Mouse (Mus musculus): ENCODE measurements around the gene Fam129c. TPM values are rescaled to one million over a fixed set of nuclear protein-coding genes. Genes with fewer than 3 reads are reported as not detected.
A peak's percentile ranks its signal among the peaks of the same experiment; 100 is the strongest.

Fam129c gene
- polyA plus RNA-seq, 1 experiment from 2014 or later: 0.77 TPM

DNA sequence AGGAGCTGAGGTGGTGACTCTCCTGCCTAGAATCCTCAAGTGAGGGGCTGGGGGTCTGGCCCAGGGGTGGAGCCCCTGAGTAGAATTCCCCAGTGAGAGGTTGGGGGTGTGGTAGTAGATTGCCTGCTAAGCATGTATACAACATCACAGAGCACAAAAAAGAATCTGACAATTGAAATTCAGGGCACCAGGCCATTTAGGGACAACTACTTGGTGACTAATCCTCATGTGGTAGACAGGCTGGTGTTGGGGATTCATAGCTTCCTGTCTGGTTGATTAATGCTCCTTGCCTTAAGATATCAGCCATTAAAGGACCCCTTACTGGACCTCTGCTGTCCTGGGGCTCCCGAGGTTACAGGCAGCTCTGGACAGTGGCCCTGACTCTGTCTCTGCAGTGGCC is 18.4 kb upstream of the Fam129c start:
- H3K4me3 ChIP-seq (ENCODE audit: low read depth, low read length): no peak overlapping the region
- H3K27me3 ChIP-seq (replicated peaks; ENCODE audit: control insufficient read depth, insufficient read depth, low read length): no peaks in the 10 kb centered on the region
- H3K9me3 ChIP-seq (ENCODE audit: control insufficient read depth): no peaks in the 10 kb centered on the region
- H3K4me2 ChIP-seq (replicated peaks; ENCODE audit: low read depth): no peak overlapping the region
- no peak overlapping the region for H3K27ac ChIP-seq (ENCODE audit: low read depth, low read length)
- no peaks in the 10 kb centered on the region; the same call in 1 of the 2 replicates for H3K36me3 ChIP-seq (ENCODE audit: control insufficient read depth, insufficient read depth)
- no peaks in the 10 kb centered on the region for H3K4me1 ChIP-seq (replicated peaks; ENCODE audit: control insufficient read depth, insufficient read depth, low read length)
- no peak overlapping the region for H3K9ac ChIP-seq (ENCODE audit: low read depth, low read length)
- WGBS: 67% methylated on average over 1 of the region's 1 CpGs
- ATAC-seq: no peak
- TF ChIP-seq CTCF (IDR thresholded peaks at IDR 0.05; ENCODE audit: low read depth): no peak

GRCm38 (mm10) chr8:71579476-71579875 is 18.0 kb upstream of the Fam129c start:
- 91% methylated on average over 14 of the region's 14 CpGs for WGBS
- no peak for ATAC-seq
- Histone ChIP-seq H3K36me3 (ENCODE audit: control insufficient read depth, insufficient read depth) (peaks cover 3% of the 10 kb centered on the region; the same call in 1 of the 2 replicates), H3K4me3 (ENCODE audit: low read depth, low read length) (no peak overlapping the region), H3K9me3 (ENCODE audit: control insufficient read depth) (no peaks in the 10 kb centered on the region), H3K4me2 (replicated peaks; ENCODE audit: low read depth) (no peak overlapping the region), H3K27me3 (replicated peaks; ENCODE audit: control insufficient read depth, insufficient read depth, low read length) (no peaks in the 10 kb centered on the region), H3K9ac (ENCODE audit: low read depth, low read length) (no peak overlapping the region), H3K27ac (ENCODE audit: low read depth, low read length) (no peak overlapping the region), H3K4me1 (replicated peaks; ENCODE audit: control insufficient read depth, insufficient read depth, low read length) (no peaks in the 10 kb centered on the region)
- TF ChIP-seq CTCF (IDR thresholded peaks at IDR 0.05; ENCODE audit: low read depth): no peak

- H3K4me2 ChIP-seq (replicated peaks; ENCODE audit: low read depth): no peak overlapping the region
- H3K27me3 ChIP-seq (replicated peaks; ENCODE audit: control insufficient read depth, insufficient read depth, low read length): no peaks in the 10 kb centered on the region
- no peak overlapping the region for H3K4me3 ChIP-seq (ENCODE audit: low read depth, low read length)
- H3K4me1 ChIP-seq (replicated peaks; ENCODE audit: control insufficient read depth, insufficient read depth, low read length): no peaks in the 10 kb centered on the region
- 68% methylated on average over 9 of the region's 9 CpGs for WGBS
- no peak overlapping the region for H3K9ac ChIP-seq (ENCODE audit: low read depth, low read length)
- H3K27ac ChIP-seq (ENCODE audit: low read depth, low read length): no peak overlapping the region
- peaks cover 9% of the 10 kb centered on the region; the same call in 1 of the 2 replicates for H3K36me3 ChIP-seq (ENCODE audit: control insufficient read depth, insufficient read depth)
- no peaks in the 10 kb centered on the region for H3K9me3 ChIP-seq (ENCODE audit: control insufficient read depth)
- TF ChIP-seq CTCF (IDR thresholded peaks at IDR 0.05; ENCODE audit: low read depth): no peak
- ATAC-seq: no peak
Measured at GRCm38 (mm10) chr8:71580201-71580600, 17.2 kb upstream of the Fam129c start.

- no peaks in the 10 kb centered on the region for H3K9me3 ChIP-seq (ENCODE audit: control insufficient read depth)
- no peak overlapping the region for H3K4me3 ChIP-seq (ENCODE audit: low read depth, low read length)
- no peak for ATAC-seq
- peaks cover 17% of the 10 kb centered on the region; the same call in 1 of the 2 replicates for H3K36me3 ChIP-seq (ENCODE audit: control insufficient read depth, insufficient read depth)
- H3K4me1 ChIP-seq (replicated peaks; ENCODE audit: control insufficient read depth, insufficient read depth, low read length): no peaks in the 10 kb centered on the region
- H3K27me3 ChIP-seq (replicated peaks; ENCODE audit: control insufficient read depth, insufficient read depth, low read length): no peaks in the 10 kb centered on the region
- no peak overlapping the region for H3K4me2 ChIP-seq (replicated peaks; ENCODE audit: low read depth)
- 84% methylated on average over 2 of the region's 2 CpGs for WGBS
- H3K27ac ChIP-seq (ENCODE audit: low read depth, low read length): no peak overlapping the region
- no peak overlapping the region for H3K9ac ChIP-seq (ENCODE audit: low read depth, low read length)
- peak; percentile 80 for TF ChIP-seq CTCF (IDR thresholded peaks at IDR 0.05; ENCODE audit: low read depth)
Measured at GRCm38 (mm10) chr8:71586891-71587290, 10.6 kb upstream of the Fam129c start.

- Histone ChIP-seq H3K27me3 (replicated peaks; ENCODE audit: control insufficient read depth, insufficient read depth, low read length) (no peaks in the 10 kb centered on the region), H3K4me3 (ENCODE audit: low read depth, low read length) (no peak overlapping the region), H3K9ac (ENCODE audit: low read depth, low read length) (no peak overlapping the region), H3K4me1 (replicated peaks; ENCODE audit: control insufficient read depth, insufficient read depth, low read length) (peaks cover 11% of the 10 kb centered on the region; the same call in 1 of the 2 replicates), H3K36me3 (ENCODE audit: control insufficient read depth, insufficient read depth) (peaks cover 17% of the 10 kb centered on the region; the same call in 1 of the 2 replicates), H3K4me2 (replicated peaks; ENCODE audit: low read depth) (no peak overlapping the region), H3K27ac (ENCODE audit: low read depth, low read length) (no peak overlapping the region), H3K9me3 (ENCODE audit: control insufficient read depth) (no peaks in the 10 kb centered on the region)
- 78% methylated on average over 3 of the region's 3 CpGs for WGBS
- no peak for TF ChIP-seq CTCF (IDR thresholded peaks at IDR 0.05; ENCODE audit: low read depth)
- no peak for ATAC-seq
Measured at GRCm38 (mm10) chr8:71588762-71589161, 8.7 kb upstream of the Fam129c start.

GRCm38 (mm10) chr8:71591017-71591416 is 6.4 kb upstream of the Fam129c start:
- no peaks in the 10 kb centered on the region for H3K9me3 ChIP-seq (ENCODE audit: control insufficient read depth)
- 24% methylated on average over 5 of the region's 5 CpGs for WGBS
- H3K27ac ChIP-seq (ENCODE audit: low read depth, low read length): no peak overlapping the region
- peak overlapping the region; percentile 79; the same call in 1 of the 2 replicates for H3K9ac ChIP-seq (ENCODE audit: low read depth, low read length)
- ATAC-seq: no peak
- no peak for TF ChIP-seq CTCF (IDR thresholded peaks at IDR 0.05; ENCODE audit: low read depth)
- H3K4me3 ChIP-seq (ENCODE audit: low read depth, low read length): peak overlapping the region; percentile 64
- H3K4me2 ChIP-seq (replicated peaks; ENCODE audit: low read depth): peak overlapping the region; percentile 82
- peaks cover 2% of the 10 kb centered on the region; the same call in 1 of the 2 replicates for H3K36me3 ChIP-seq (ENCODE audit: control insufficient read depth, insufficient read depth)
- peaks cover 11% of the 10 kb centered on the region; the same call in 1 of the 2 replicates for H3K4me1 ChIP-seq (replicated peaks; ENCODE audit: control insufficient read depth, insufficient read depth, low read length)
- H3K27me3 ChIP-seq (replicated peaks; ENCODE audit: control insufficient read depth, insufficient read depth, low read length): no peaks in the 10 kb centered on the region
